Mouse (Mus musculus) heart, embryonic 11.5 days (tissue): ENCODE data around the gene Ccsap. TPM values are rescaled to one million over a fixed set of nuclear protein-coding genes. Genes with fewer than 3 reads are reported as not detected.

Experiments used
- ATAC-seq: fragments of 200-750 bp; cut with Nextera tagmentation; replicated peaks from 2 replicates; pipeline ENCODE4 v1.8.0; 2017; ENCODE audit warnings: moderate library complexity; ENCODE audit not compliant: insufficient number of reproducible peaks, low FRiP score, low TSS enrichment
- H3K27ac ChIP-seq: fragments of 300-500 bp; sonication (generic); 2 replicates; pipeline ENCODE4 v1.5.1; 2014; ENCODE audit warnings: mild to moderate bottlenecking, low read depth, low read length
- H3K27me3 ChIP-seq: fragments of 300-500 bp; sonication (generic); 2 replicates; pipeline ENCODE4 v1.6.1; 2014; ENCODE audit warnings: mild to moderate bottlenecking, low read length, mixed read lengths; ENCODE audit not compliant: control insufficient read depth, insufficient read depth
- H3K36me3 ChIP-seq: fragments of 300-500 bp; sonication (generic); 2 replicates; pipeline ENCODE4 v1.6.1; 2014; ENCODE audit warnings: mild to moderate bottlenecking, low read length, moderate library complexity, mixed read lengths; ENCODE audit not compliant: control insufficient read depth, insufficient read depth
- H3K4me1 ChIP-seq: fragments of 300-500 bp; sonication (generic); 2 replicates; pipeline ENCODE4 v1.6.1; 2014; ENCODE audit warnings: low read length; ENCODE audit not compliant: control insufficient read depth, insufficient read depth
- H3K4me2 ChIP-seq: fragments of 300-500 bp; sonication (generic); 2 replicates; pipeline ENCODE4 v1.6.1; 2014; ENCODE audit warnings: mild to moderate bottlenecking, moderate library complexity
- H3K4me3 ChIP-seq: fragments of 300-500 bp; sonication (generic); 2 replicates; pipeline ENCODE4 v1.5.1; 2014; ENCODE audit warnings: low read depth, low read length
- H3K9ac ChIP-seq: fragments of 300-500 bp; sonication (generic); 2 replicates; pipeline ENCODE4 v1.6.1; 2014; ENCODE audit warnings: mild to moderate bottlenecking, low read depth, low read length, moderate library complexity
- H3K9me3 ChIP-seq: fragments of 300-500 bp; sonication (generic); replicated peaks from 2 replicates; pipeline ENCODE4 v1.6.1; 2016; ENCODE audit warnings: low read length; ENCODE audit not compliant: control insufficient read depth
- WGBS: fragments of 180-500 bp; shearing (Covaris S2); extraction: QIAGEN DNeasy Blood & Tissue Kit; methylation state at CpG from one replicate; pipeline ENCODE4 v1.1.7; 2014; ENCODE audit not compliant: insufficient replicate concordance; 5-methylcytosine and 5-hydroxymethylcytosine counted together
- polyA plus RNA-seq: library from polyadenylated mRNA; unstranded; fragments of >200 nt; fragmentation: Nextera tagmentation; extraction: Ambion mirVana; gene quantifications from 2 replicates; pipeline ENCODE4 v1.2.1, GENCODE M21; 2014

Gene Ccsap
- polyA plus RNA-seq, 1 experiment from 2014 or later = 4.0 TPM

DNA sequence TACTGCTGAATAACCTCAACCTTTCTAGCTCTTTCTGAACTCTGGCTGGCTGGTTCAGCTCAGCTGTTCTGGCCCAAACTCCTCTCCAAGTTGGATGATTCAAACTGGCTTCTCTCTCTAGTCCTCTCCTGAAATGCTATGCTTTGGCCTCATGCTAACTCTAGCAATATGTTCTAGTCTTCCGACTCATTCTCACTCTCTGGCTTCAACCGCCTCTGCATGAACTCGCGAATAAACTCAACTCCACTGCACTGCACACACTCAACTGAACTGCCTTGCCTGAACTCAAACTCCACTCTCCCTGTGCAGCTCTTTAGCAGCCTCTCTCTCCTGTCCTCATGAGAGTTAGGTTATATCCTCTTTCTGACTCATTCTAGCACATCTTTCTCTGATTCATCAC, 27.2 kb upstream of the Ccsap start:
- 82% methylated on average over 4 of the region's 4 CpGs for WGBS
- Histone ChIP-seq H3K9ac (no peak overlapping the region), H3K4me2 (no peak overlapping the region), H3K27ac (no peak overlapping the region), H3K4me3 (no peak overlapping the region), H3K4me1 (peaks cover 22% of the 10 kb centered on the region), H3K27me3 (peaks cover 23% of the 10 kb centered on the region), H3K9me3 (no peaks in the 10 kb centered on the region), H3K36me3 (no peaks in the 10 kb centered on the region)
- no peak for ATAC-seq

DNA sequence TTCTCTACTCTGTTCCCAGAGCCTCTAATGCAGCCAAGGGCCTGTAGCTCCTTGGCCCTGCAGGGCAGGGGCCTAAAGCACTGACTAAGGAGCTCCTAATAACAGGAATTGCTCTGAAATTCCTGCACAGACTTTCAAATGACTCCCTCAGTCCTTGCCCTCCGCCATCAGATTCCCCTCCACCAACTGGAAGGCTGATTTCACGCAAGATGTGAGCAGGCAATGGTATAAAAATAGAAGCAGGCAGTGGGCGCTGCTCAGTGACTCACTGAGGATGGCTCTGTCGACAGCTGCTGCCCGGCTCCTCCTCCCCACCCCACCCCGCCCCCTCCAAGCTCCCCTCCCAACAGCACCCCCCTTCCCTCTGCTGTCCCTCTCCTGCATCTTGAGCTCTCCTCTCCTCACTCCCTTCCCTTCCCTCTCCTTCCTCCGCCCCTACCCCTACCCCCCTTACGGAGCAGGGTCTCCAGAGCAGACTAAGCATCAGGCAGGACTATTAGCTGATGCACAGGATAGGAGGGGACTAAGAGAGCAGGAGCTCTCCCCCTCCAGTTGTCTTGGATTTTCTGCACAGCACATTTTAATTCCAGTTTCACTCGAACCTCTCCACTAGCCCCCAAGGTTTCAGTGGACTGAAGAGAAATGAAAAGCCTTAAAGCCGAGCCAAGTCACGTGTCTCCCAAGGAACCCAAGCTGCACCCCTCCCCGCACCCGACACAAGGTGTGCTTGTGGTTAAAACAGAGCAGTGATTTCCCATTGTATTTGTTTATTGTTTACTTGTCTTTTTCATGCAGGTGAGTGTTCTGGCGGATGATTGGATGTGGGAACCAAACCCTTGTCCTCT, 24.9 kb upstream of the Ccsap start:
- Histone ChIP-seq H3K27ac (0 out of 2 replicates have a peak overlapping the region, but pooled peaks have one; percentile 43), H3K4me2 (peak overlapping the region; percentile 49), H3K36me3 (no peaks in the 10 kb centered on the region), H3K4me1 (peaks cover 15% of the 10 kb centered on the region), H3K4me3 (no peak overlapping the region), H3K27me3 (peaks cover 7% of the 10 kb centered on the region), H3K9me3 (no peaks in the 10 kb centered on the region), H3K9ac (peak overlapping the region; percentile 29; the same call in 1 of the 2 replicates)
- 8% methylated on average over 14 of the region's 14 CpGs for WGBS
- ATAC-seq = peak; percentile 46; the same call in 1 of the 2 replicates

DNA sequence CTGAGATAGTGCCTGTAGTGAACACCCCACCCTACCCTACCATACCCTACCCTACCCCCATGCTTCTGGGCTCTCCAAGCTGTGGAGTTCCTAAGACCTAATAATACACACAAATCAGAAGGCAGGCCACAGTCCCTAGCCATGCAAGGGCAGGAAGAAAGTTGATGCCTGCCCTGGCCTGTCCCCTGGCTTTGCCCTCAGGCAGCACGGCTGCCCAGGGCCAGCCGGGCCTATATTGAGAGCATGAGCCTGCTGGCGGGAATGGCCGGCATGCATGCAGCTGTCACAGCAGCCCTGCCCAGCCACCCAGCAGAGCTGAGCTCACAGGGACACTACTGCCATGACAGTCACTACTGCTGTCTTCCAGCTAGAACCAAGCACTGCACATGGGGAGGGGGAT, 23.1 kb upstream of the Ccsap start:
- peaks cover 3% of the 10 kb centered on the region; the same call in 1 of the 2 replicates for H3K27me3 ChIP-seq
- WGBS = 53% methylated on average over 4 of the region's 4 CpGs
- H3K4me3 ChIP-seq = no peak overlapping the region
- no peak overlapping the region for H3K27ac ChIP-seq
- H3K36me3 ChIP-seq = no peaks in the 10 kb centered on the region
- peaks cover 15% of the 10 kb centered on the region for H3K4me1 ChIP-seq
- no peak overlapping the region for H3K4me2 ChIP-seq
- H3K9ac ChIP-seq = no peak overlapping the region
- no peaks in the 10 kb centered on the region for H3K9me3 ChIP-seq
- no peak for ATAC-seq

DNA sequence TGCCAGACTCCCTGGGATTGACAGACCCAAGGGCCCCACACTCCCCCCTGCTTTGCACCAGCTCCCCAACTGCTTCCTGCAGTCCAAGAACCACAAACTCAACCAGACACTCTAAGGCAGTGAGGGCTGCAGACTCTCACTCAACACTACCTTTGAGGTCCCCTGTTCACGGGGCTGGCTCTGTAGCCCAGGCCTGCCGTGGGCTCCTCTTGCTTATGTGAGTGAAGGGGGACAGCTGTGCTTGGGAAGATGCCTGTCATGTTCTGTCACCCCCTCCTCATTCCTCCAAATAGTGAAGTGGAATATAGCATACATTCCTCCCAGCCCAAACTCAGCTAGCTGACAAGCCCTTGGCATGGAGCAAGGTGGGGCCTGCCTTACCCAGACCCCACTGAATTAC, 22.4 kb upstream of the Ccsap start:
- no peak for ATAC-seq
- Histone ChIP-seq H3K27ac (no peak overlapping the region), H3K4me2 (no peak overlapping the region), H3K9me3 (no peaks in the 10 kb centered on the region), H3K27me3 (peaks cover 3% of the 10 kb centered on the region; the same call in 1 of the 2 replicates), H3K36me3 (no peaks in the 10 kb centered on the region), H3K4me1 (peaks cover 15% of the 10 kb centered on the region), H3K9ac (no peak overlapping the region), H3K4me3 (no peak overlapping the region)
- WGBS = 43% methylated on average over 2 of the region's 2 CpGs

DNA sequence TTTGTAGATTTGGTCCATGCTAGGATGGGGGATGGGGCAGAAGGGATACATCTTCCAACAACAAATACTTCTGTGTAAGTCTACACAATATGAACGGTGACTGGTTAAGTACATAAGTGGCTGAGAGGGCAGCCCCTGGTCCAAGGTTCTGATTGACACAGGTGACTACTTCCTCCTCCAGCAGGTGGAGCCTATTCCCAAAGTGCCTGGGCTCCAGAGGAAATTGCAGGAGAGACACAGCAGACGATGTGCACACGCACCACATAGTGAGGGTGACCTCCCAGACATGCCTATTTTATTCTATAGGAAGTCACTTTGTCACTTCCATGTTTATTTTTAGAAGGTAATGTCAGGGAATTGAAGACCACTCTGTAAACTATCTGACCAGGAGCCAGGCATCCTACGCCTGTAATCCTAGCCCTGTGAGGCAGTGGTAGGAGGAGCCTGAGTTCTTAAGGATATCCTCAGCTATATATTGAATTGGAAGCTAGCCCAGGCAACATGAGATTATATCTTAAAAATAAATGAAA, 20.9 kb upstream of the Ccsap start:
- Histone ChIP-seq H3K9ac (no peak overlapping the region), H3K4me2 (no peak overlapping the region), H3K27ac (no peak overlapping the region), H3K4me1 (peaks cover 15% of the 10 kb centered on the region), H3K27me3 (peaks cover 3% of the 10 kb centered on the region; the same call in 1 of the 2 replicates), H3K4me3 (no peak overlapping the region), H3K36me3 (no peaks in the 10 kb centered on the region), H3K9me3 (no peaks in the 10 kb centered on the region)
- 27% methylated on average over 4 of the region's 4 CpGs for WGBS
- no peak for ATAC-seq

DNA sequence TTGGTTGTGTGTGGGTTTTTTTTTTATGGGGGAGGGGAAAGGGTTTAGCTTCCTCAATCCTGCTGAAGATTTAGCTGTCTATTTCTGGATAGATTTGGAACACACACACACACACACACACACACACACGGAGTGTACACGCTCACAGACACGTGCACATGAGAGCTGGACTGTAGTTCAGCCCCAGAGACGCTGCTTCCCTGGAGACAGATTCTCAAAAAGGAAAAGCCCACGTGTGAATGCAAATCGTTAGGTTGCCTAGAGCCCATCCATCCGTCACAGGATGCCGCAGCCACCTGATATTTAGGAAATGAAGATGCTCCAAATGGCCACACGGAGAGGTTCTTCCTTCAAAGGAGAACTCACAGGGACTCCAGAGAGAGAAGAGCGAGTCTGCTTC, 20.3 kb upstream of the Ccsap start:
- no peak overlapping the region for H3K9ac ChIP-seq
- 66% methylated on average over 10 of the region's 10 CpGs for WGBS
- ATAC-seq = no peak
- no peak overlapping the region for H3K27ac ChIP-seq
- peaks cover 15% of the 10 kb centered on the region for H3K4me1 ChIP-seq
- no peaks in the 10 kb centered on the region for H3K9me3 ChIP-seq
- H3K36me3 ChIP-seq = no peaks in the 10 kb centered on the region
- H3K4me2 ChIP-seq = no peak overlapping the region
- H3K27me3 ChIP-seq = peaks cover 3% of the 10 kb centered on the region; the same call in 1 of the 2 replicates
- no peak overlapping the region for H3K4me3 ChIP-seq

DNA sequence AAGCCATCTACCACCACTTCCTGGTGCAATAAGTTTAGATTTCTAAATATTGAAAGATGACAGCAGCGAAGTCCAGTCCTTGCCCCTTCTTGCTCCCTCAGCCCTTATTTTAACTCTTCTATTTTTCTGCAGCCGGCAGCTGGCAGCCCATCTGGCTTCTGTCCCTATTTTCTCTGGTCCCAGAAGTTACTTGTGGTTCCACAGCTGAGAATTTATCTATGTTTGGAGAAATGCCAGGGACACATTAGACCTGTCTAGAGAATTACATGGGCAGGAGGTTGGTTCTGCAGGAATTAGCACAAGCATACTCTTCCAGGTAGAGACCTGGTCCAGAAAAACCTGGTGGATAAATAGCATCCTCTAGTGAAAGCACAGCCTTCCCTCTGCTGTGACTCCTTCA, 17.9 kb upstream of the Ccsap start:
- no peak for ATAC-seq
- H3K27ac ChIP-seq = no peak overlapping the region
- H3K4me1 ChIP-seq = peaks cover 6% of the 10 kb centered on the region
- H3K36me3 ChIP-seq = no peaks in the 10 kb centered on the region
- H3K9ac ChIP-seq = no peak overlapping the region
- H3K4me3 ChIP-seq = no peak overlapping the region
- H3K9me3 ChIP-seq = no peaks in the 10 kb centered on the region
- WGBS = 77% methylated on average over 2 of the region's 2 CpGs
- H3K4me2 ChIP-seq = no peak overlapping the region
- H3K27me3 ChIP-seq = no peaks in the 10 kb centered on the region

DNA sequence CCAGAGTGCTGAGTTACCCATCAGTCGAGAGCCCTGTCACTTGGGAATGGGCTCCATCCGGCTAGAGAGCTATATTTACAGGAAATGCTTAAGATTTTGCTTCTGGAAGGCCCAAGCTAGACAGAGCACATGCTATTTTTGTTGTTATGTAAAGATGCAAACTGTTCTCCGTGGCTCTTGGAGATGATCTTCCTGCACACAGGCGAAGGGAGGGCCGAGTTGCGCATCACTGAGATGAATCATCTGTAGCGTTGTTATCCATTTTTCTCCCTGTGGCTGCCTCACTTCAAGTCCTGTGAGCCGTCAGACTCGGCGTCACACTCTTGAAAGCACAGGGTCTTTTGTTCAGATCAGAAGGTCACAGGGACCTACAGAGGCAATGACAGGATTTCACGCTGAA, 14.3 kb upstream of the Ccsap start:
- Histone ChIP-seq H3K9me3 (no peaks in the 10 kb centered on the region), H3K27ac (no peak overlapping the region), H3K4me1 (peaks cover 12% of the 10 kb centered on the region; the same call in 1 of the 2 replicates), H3K36me3 (no peaks in the 10 kb centered on the region), H3K9ac (no peak overlapping the region), H3K4me2 (no peak overlapping the region), H3K4me3 (no peak overlapping the region), H3K27me3 (no peaks in the 10 kb centered on the region)
- no peak for ATAC-seq
- WGBS = 65% methylated on average over 11 of the region's 11 CpGs
